17 mouse cellular contexts compared by ENCODE assay signal in the genomic region with DNA sequence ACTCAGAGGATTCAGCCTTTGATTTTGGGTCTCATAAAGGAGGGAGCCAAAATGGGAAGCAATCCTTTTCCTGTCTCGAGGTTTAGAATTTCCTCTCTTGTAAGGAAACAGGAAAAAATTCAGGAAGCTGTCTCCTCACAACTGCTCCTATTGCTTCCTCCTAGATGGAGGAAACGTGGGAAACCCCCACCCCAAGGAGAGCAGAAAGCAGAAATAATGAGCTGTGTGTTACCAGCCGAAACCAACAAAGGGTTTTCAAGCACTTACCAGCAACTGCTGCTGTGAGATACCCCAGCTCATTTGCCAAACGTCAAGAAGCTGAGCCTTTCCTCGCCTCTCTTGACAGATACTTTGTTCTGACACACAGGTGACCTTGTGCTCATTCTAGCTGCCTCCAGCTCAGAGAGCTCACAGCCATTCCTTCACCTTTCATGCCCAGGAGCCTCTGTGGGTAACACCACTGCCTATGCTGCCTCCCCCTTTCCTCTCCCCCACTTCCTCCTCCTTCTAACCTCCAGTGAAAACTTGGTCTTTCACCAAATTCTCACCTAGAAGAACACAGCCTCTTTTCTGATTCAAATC. TPM values are rescaled to one million over a fixed set of nuclear protein-coding genes. Genes with fewer than 3 reads are reported as not detected.
A peak's percentile ranks its signal among the peaks of the same experiment; 100 is the strongest.
DNase-seq lines count a peak whose midpoint lies in the region; ATAC-seq and TF ChIP-seq lines count a peak whose summit lies in the region.
"Had no signal": no experiment of that assay in that cellular context is flagged by ENCODE, and none has a peak within 500 bp of the region (broad histone marks: within the 10 kb centered on the region; RNA-seq: fewer than 3 reads in every experiment).

No protein-coding gene starts in this region.

- H3K9ac ChIP-seq in forebrain, postnatal 0 days: 0 out of 2 replicates have a peak overlapping the region, but pooled peaks have one; percentile 22
- H3K9ac ChIP-seq in forebrain, embryonic 16.5 days (replicated peaks; ENCODE audit: low read depth, low read length): no peak overlapping the region
- H3K9ac ChIP-seq in hindbrain, embryonic 16.5 days (ENCODE audit: low read depth, low read length): no peak overlapping the region; the same call in 1 of the 2 replicates
- H3K9ac ChIP-seq in hindbrain, embryonic 11.5 days (ENCODE audit: low read depth, low read length): no peak overlapping the region
- no peak overlapping the region for H3K9ac ChIP-seq in limb, embryonic 12.5 days (replicated peaks)
- H3K9ac ChIP-seq: embryonic facial prominence, embryonic 12.5 days; lung, embryonic 14.5 days had no signal

- no peak for DNase-seq in forebrain, postnatal 0 days
- DNase-seq in hindbrain, embryonic 11.5 days (ENCODE audit: low spot score): no peak
- peak; percentile 14 for DNase-seq in A20 (ENCODE audit: low read depth, low spot score)
- no peak for DNase-seq in spleen, postnatal 4 days (ENCODE audit: low spot score in 2 of 2)
- DNase-seq in cerebellum, adult 11-12 months: no peak
- DNase-seq: adrenal gland, postnatal 14 days; cerebellum, adult 2 months; gastrocnemius, postnatal 10 days; kidney, adult 18-20 months; kidney, postnatal 10 days; lung, embryonic 14.5 days had no signal

- no peaks in the 10 kb centered on the region for H3K9me3 ChIP-seq in forebrain, postnatal 0 days (ENCODE audit: low read length)
- 0 out of 2 replicates have a peak, but pooled peaks cover 2% of the 10 kb centered on the region for H3K9me3 ChIP-seq in forebrain, embryonic 16.5 days (ENCODE audit: control insufficient read depth, low read length)
- H3K9me3 ChIP-seq in hindbrain, embryonic 16.5 days (ENCODE audit: control insufficient read depth, low read length): no peaks in the 10 kb centered on the region
- no peaks in the 10 kb centered on the region for H3K9me3 ChIP-seq in hindbrain, embryonic 11.5 days (ENCODE audit: control insufficient read depth, low read length)
- H3K9me3 ChIP-seq in limb, embryonic 12.5 days: 0 out of 2 replicates have a peak, but pooled peaks cover 3% of the 10 kb centered on the region
- H3K9me3 ChIP-seq: embryonic facial prominence, embryonic 12.5 days had no signal

- peak; percentile 36; the same call in 1 of the 2 replicates for ATAC-seq in forebrain, postnatal 0 days
- no peak for ATAC-seq in forebrain, embryonic 16.5 days
- 0 out of 2 replicates have a peak, but pooled peaks have one; percentile 30 for ATAC-seq in hindbrain, embryonic 16.5 days
- ATAC-seq in hindbrain, embryonic 11.5 days (ENCODE audit: low FRiP score): no peak
- ATAC-seq in limb, embryonic 12.5 days (ENCODE audit: insufficient number of reproducible peaks, insufficient read depth, low FRiP score, low TSS enrichment, low read depth): no peak

- no peak for TF ChIP-seq CTCF in forebrain, postnatal 0 days (IDR thresholded peaks at IDR 0.05; ENCODE audit: low read depth)

- no peaks in the 10 kb centered on the region for H3K36me3 ChIP-seq in forebrain, postnatal 0 days (ENCODE audit: insufficient read depth)
- no peaks in the 10 kb centered on the region for H3K36me3 ChIP-seq in forebrain, embryonic 16.5 days (ENCODE audit: control insufficient read depth, insufficient read depth)
- H3K36me3 ChIP-seq in hindbrain, embryonic 16.5 days (ENCODE audit: control insufficient read depth, insufficient read depth, low read length): no peaks in the 10 kb centered on the region
- no peaks in the 10 kb centered on the region for H3K36me3 ChIP-seq in hindbrain, embryonic 11.5 days (ENCODE audit: control insufficient read depth, insufficient read depth, low read length)
- no peaks in the 10 kb centered on the region for H3K36me3 ChIP-seq in limb, embryonic 12.5 days
- H3K36me3 ChIP-seq: embryonic facial prominence, embryonic 12.5 days had no signal

- no peak overlapping the region for H3K27ac ChIP-seq in forebrain, postnatal 0 days (ENCODE audit: low read depth, low read length)
- no peak overlapping the region for H3K27ac ChIP-seq in forebrain, embryonic 16.5 days (ENCODE audit: low read length)
- H3K27ac ChIP-seq in hindbrain, embryonic 16.5 days (ENCODE audit: low read depth, low read length): no peak overlapping the region
- H3K27ac ChIP-seq in hindbrain, embryonic 11.5 days (ENCODE audit: low read depth, low read length): no peak overlapping the region
- peak overlapping the region; percentile 14; the same call in 1 of the 2 replicates for H3K27ac ChIP-seq in limb, embryonic 12.5 days
- H3K27ac ChIP-seq: embryonic facial prominence, embryonic 12.5 days; macrophage had no signal

- H3K4me1 ChIP-seq in forebrain, postnatal 0 days (ENCODE audit: insufficient read depth): peaks cover 4% of the 10 kb centered on the region; the same call in 1 of the 2 replicates
- H3K4me1 ChIP-seq in forebrain, embryonic 16.5 days (replicated peaks; ENCODE audit: control insufficient read depth, insufficient read depth, low read length): peaks cover 2% of the 10 kb centered on the region; the same call in 1 of the 2 replicates
- H3K4me1 ChIP-seq in hindbrain, embryonic 16.5 days (ENCODE audit: control insufficient read depth, insufficient read depth, low read depth, low read length): peaks cover 5% of the 10 kb centered on the region
- no peaks in the 10 kb centered on the region for H3K4me1 ChIP-seq in hindbrain, embryonic 11.5 days (replicated peaks; ENCODE audit: control insufficient read depth, insufficient read depth, low read length)
- H3K4me1 ChIP-seq in limb, embryonic 12.5 days (replicated peaks): peaks cover 20% of the 10 kb centered on the region

- H3K27me3 ChIP-seq in forebrain, postnatal 0 days (ENCODE audit: insufficient read depth, low read length): no peaks in the 10 kb centered on the region
- no peaks in the 10 kb centered on the region for H3K27me3 ChIP-seq in forebrain, embryonic 16.5 days (replicated peaks; ENCODE audit: control insufficient read depth, insufficient read depth, low read length)
- no peaks in the 10 kb centered on the region for H3K27me3 ChIP-seq in hindbrain, embryonic 16.5 days (replicated peaks; ENCODE audit: control insufficient read depth, insufficient read depth, low read length)
- no peaks in the 10 kb centered on the region for H3K27me3 ChIP-seq in hindbrain, embryonic 11.5 days (ENCODE audit: control insufficient read depth, insufficient read depth, low read length)
- no peaks in the 10 kb centered on the region for H3K27me3 ChIP-seq in limb, embryonic 12.5 days
- H3K27me3 ChIP-seq: embryonic facial prominence, embryonic 12.5 days had no signal

- H3K4me3 ChIP-seq in forebrain, postnatal 0 days (ENCODE audit: low read depth, low read length): no peak overlapping the region
- H3K4me3 ChIP-seq in forebrain, embryonic 16.5 days (replicated peaks; ENCODE audit: low read length): no peak overlapping the region
- no peak overlapping the region for H3K4me3 ChIP-seq in hindbrain, embryonic 16.5 days (ENCODE audit: low read length)
- no peak overlapping the region for H3K4me3 ChIP-seq in hindbrain, embryonic 11.5 days (ENCODE audit: low read depth, low read length)
- H3K4me3 ChIP-seq in limb, embryonic 12.5 days (replicated peaks): no peak overlapping the region
- H3K4me3 ChIP-seq: embryonic facial prominence, embryonic 12.5 days had no signal

- WGBS in forebrain, postnatal 0 days: 10% methylated on average over 5 of the region's 5 CpGs
- 15% methylated on average over 5 of the region's 5 CpGs for WGBS in forebrain, embryonic 16.5 days
- WGBS in hindbrain, embryonic 16.5 days: 20% methylated on average over 5 of the region's 5 CpGs
- WGBS in hindbrain, embryonic 11.5 days: 26% methylated on average over 5 of the region's 5 CpGs
- WGBS in limb, embryonic 12.5 days: 27% methylated on average over 5 of the region's 5 CpGs

- H3K4me2 ChIP-seq in forebrain, postnatal 0 days (ENCODE audit: low read depth): no peak overlapping the region
- H3K4me2 ChIP-seq in forebrain, embryonic 16.5 days (ENCODE audit: low read length): no peak overlapping the region
- H3K4me2 ChIP-seq in hindbrain, embryonic 16.5 days (ENCODE audit: low read length): no peak overlapping the region
- H3K4me2 ChIP-seq in hindbrain, embryonic 11.5 days (replicated peaks; ENCODE audit: low read depth, low read length): no peak overlapping the region
- H3K4me2 ChIP-seq in limb, embryonic 12.5 days: no peak overlapping the region
- H3K4me2 ChIP-seq: embryonic facial prominence, embryonic 12.5 days; heart, embryonic 11.5 days; lung, embryonic 14.5 days had no signal

RNA-seq across cellular contexts. Expression of a gene that starts 42.7 kb away (rescaled TPM):
- total RNA-seq in forebrain, postnatal 0 days (2014; rRNA removed): 5.1 and 5.7 TPM in 2 replicates
- polyA plus RNA-seq in forebrain, postnatal 0 days (2015; fragmentation: Nextera tagmentation; extraction: Ambion mirVana): 0.34 and 0.45 TPM in 2 replicates
- 0.61 and 0.82 TPM in 2 replicates for polyA plus RNA-seq in forebrain, embryonic 16.5 days (2015; fragmentation: Nextera tagmentation; extraction: Ambion mirVana)
- polyA plus RNA-seq in hindbrain, embryonic 16.5 days (2015; fragmentation: Nextera tagmentation; extraction: Ambion mirVana): 0.28 and 0.56 TPM in 2 replicates
- polyA plus RNA-seq in hindbrain, embryonic 11.5 days (2014; fragmentation: Nextera tagmentation; extraction: Ambion mirVana): 1.5 TPM in 2 replicates
- polyA plus RNA-seq in limb, embryonic 12.5 days (2016; fragmentation: Nextera tagmentation; extraction: Ambion mirVana): 2.5 and 3.3 TPM in 2 replicates
- polyA plus RNA-seq: macrophage had no signal

Comparison
In these comparisons a context has a peak if more than half of its experiments do, and no peak if none do; other contexts are left out.
1. ATAC-seq: peak in forebrain, postnatal 0 days (single experiment) and hindbrain, embryonic 16.5 days (single experiment); none in forebrain, embryonic 16.5 days (single experiment), hindbrain, embryonic 11.5 days (single experiment) and limb, embryonic 12.5 days (single experiment).